Mouse (Mus musculus) cortical plate, adult 2 months (tissue): ENCODE measurements around the gene Prdm10. TPM values are rescaled to one million over a fixed set of nuclear protein-coding genes. Genes with fewer than 3 reads are reported as not detected.

Experiments used
- H3K27ac ChIP-seq: fragments of 200-500 bp; 2 replicates; pipeline ENCODE4 v1.5.1; 2012; ENCODE audit warnings: low read length, control low read depth, inconsistent platforms; ENCODE audit not compliant: insufficient read depth
- H3K4me1 ChIP-seq: fragments of 200-500 bp; 2 replicates; pipeline ENCODE4 v1.6.1; 2011; ENCODE audit warnings: low read length; ENCODE audit not compliant: control insufficient read depth, insufficient read depth
- H3K4me3 ChIP-seq: fragments of 200-500 bp; 2 replicates; pipeline ENCODE4 v1.5.1; 2011; ENCODE audit warnings: mild to moderate bottlenecking, low read length, control low read depth; ENCODE audit not compliant: insufficient read depth
- CTCF ChIP-seq: fragments of 200-500 bp; IDR thresholded peaks from 2 replicates; pipeline ENCODE4 v1.5.1; 2011; ENCODE audit warnings: mild to moderate bottlenecking, control low read depth, low read length; ENCODE audit not compliant: insufficient read depth; ENCODE audit errors: extremely low read depth
- POLR2A ChIP-seq: fragments of 200-500 bp; IDR thresholded peaks from 2 replicates; pipeline ENCODE4 v1.6.1; 2011; ENCODE audit warnings: mild to moderate bottlenecking, low read length, control low read depth; ENCODE audit not compliant: insufficient read depth; ENCODE audit errors: extremely low read depth
- polyA plus RNA-seq: library from polyadenylated mRNA; depleted of rRNA; stranded (reverse); fragments of >200 nt; gene quantifications from 2 replicates; pipeline ENCODE4 v1.2.3, GENCODE M21; 2012

Prdm10 gene
- polyA plus RNA-seq, 1 experiment: 18.1 TPM

GRCm38 (mm10) chr9:31315983-31316382, 35.6 kb downstream of the Prdm10 start:
- Histone ChIP-seq H3K4me3 (no peak overlapping the region), H3K27ac (no peak overlapping the region), H3K4me1 (no peaks in the 10 kb centered on the region)
- TF ChIP-seq POLR2A (no peak), CTCF (no peak)

GRCm38 (mm10) chr9:31318956-31319355, 38.6 kb downstream of the Prdm10 start:
- TF ChIP-seq POLR2A: no peak
- TF ChIP-seq CTCF: no peak
- Histone ChIP-seq H3K27ac (no peak overlapping the region), H3K4me1 (no peaks in the 10 kb centered on the region), H3K4me3 (no peak overlapping the region)

- no peak overlapping the region for H3K27ac ChIP-seq
Measured at GRCm38 (mm10) chr9:31320734-31321133, 40.4 kb downstream of the Prdm10 start.

GRCm38 (mm10) chr9:31321526-31321925, 41.2 kb downstream of the Prdm10 start:
- Histone ChIP-seq H3K4me3 (no peak overlapping the region), H3K4me1 (no peaks in the 10 kb centered on the region), H3K27ac (no peak overlapping the region)
- no peak for TF ChIP-seq CTCF
- no peak for TF ChIP-seq POLR2A

More at GRCm38 (mm10) chr9:31320734-31321133, 40.4 kb downstream of the Prdm10 start:
- Histone ChIP-seq H3K4me3 (no peak overlapping the region), H3K4me1 (no peaks in the 10 kb centered on the region)
- TF ChIP-seq CTCF (no peak), POLR2A (no peak)

GRCm38 (mm10) chr9:31322090-31322489, 41.8 kb downstream of the Prdm10 start:
- Histone ChIP-seq H3K27ac (no peak overlapping the region), H3K4me1 (no peaks in the 10 kb centered on the region), H3K4me3 (no peak overlapping the region)
- TF ChIP-seq POLR2A: no peak
- TF ChIP-seq CTCF: no peak

GRCm38 (mm10) chr9:31330816-31331215, 50.5 kb downstream of the Prdm10 start:
- Histone ChIP-seq H3K27ac (no peak overlapping the region), H3K4me3 (no peak overlapping the region), H3K4me1 (peaks cover 3% of the 10 kb centered on the region; the same call in 1 of the 2 replicates)
- TF ChIP-seq CTCF (no peak), POLR2A (no peak)

GRCm38 (mm10) chr9:31331246-31331645, 50.9 kb downstream of the Prdm10 start:
- TF ChIP-seq POLR2A (no peak), CTCF (no peak)
- no peak overlapping the region for H3K4me3 ChIP-seq
- peaks cover 3% of the 10 kb centered on the region; the same call in 1 of the 2 replicates for H3K4me1 ChIP-seq
- H3K27ac ChIP-seq: peak overlapping the region; percentile 57

- H3K27ac ChIP-seq: peak overlapping the region; percentile 57; the same call in 1 of the 2 replicates
- TF ChIP-seq POLR2A (no peak), CTCF (peak; percentile 36)
- no peak overlapping the region for H3K4me3 ChIP-seq
- H3K4me1 ChIP-seq: peaks cover 3% of the 10 kb centered on the region; the same call in 1 of the 2 replicates
Measured at GRCm38 (mm10) chr9:31331906-31332305, 51.6 kb downstream of the Prdm10 start.

- TF ChIP-seq CTCF: no peak
- peaks cover 3% of the 10 kb centered on the region; the same call in 1 of the 2 replicates for H3K4me1 ChIP-seq
- H3K27ac ChIP-seq: no peak overlapping the region
Measured at GRCm38 (mm10) chr9:31332826-31333225, 52.5 kb downstream of the Prdm10 start.

GRCm38 (mm10) chr9:31334991-31335390, 54.7 kb downstream of the Prdm10 start:
- Histone ChIP-seq H3K27ac (no peak overlapping the region), H3K4me1 (peaks cover 3% of the 10 kb centered on the region; the same call in 1 of the 2 replicates), H3K4me3 (no peak overlapping the region)
- no peak for TF ChIP-seq CTCF
- TF ChIP-seq POLR2A: no peak

More at GRCm38 (mm10) chr9:31332826-31333225, 52.5 kb downstream of the Prdm10 start:
- H3K4me3 ChIP-seq: no peak overlapping the region
